Mouse (Mus musculus) liver, adult 2 months (tissue): ENCODE measurements around the gene Wars2. TPM values are rescaled to one million over a fixed set of nuclear protein-coding genes. Genes with fewer than 3 reads are reported as not detected.

Experiments used
- DNase-seq: peaks from one replicate; pipeline ENCODE4 v3.0.0-alpha.2; 2011; ENCODE audit warnings: low read depth, low spot score; ENCODE audit errors: extremely low read depth
- H3K27ac ChIP-seq: fragments of 200-500 bp; replicated peaks from 2 replicates; pipeline ENCODE4 v1.5.1; 2012; ENCODE audit warnings: low read depth, mild to moderate bottlenecking, control low read depth, inconsistent platforms, low read length; ENCODE audit not compliant: insufficient read depth
- H3K27me3 ChIP-seq: fragments of 200-500 bp; 2 replicates; pipeline ENCODE4 v1.6.1; 2012; ENCODE audit warnings: mild to moderate bottlenecking, moderate library complexity, low read length, inconsistent platforms; ENCODE audit not compliant: control insufficient read depth, insufficient read depth
- H3K36me3 ChIP-seq: fragments of 200-500 bp; 2 replicates; pipeline ENCODE4 v1.6.1; 2012; ENCODE audit warnings: low read length, inconsistent platforms; ENCODE audit not compliant: control insufficient read depth, insufficient read depth
- H3K4me1 ChIP-seq: fragments of 200-500 bp; 2 replicates; pipeline ENCODE4 v1.6.1; 2011; ENCODE audit warnings: low read length; ENCODE audit not compliant: control insufficient read depth, insufficient read depth
- H3K4me3 ChIP-seq: fragments of 200-500 bp; 2 replicates; pipeline ENCODE4 v1.5.1; 2011; ENCODE audit warnings: low read depth, mild to moderate bottlenecking, control low read depth, low read length, moderate library complexity; ENCODE audit not compliant: insufficient read depth
- H3K79me2 ChIP-seq: fragments of 200-500 bp; 2 replicates; pipeline ENCODE4 v1.6.1; 2012; ENCODE audit warnings: inconsistent platforms, mild to moderate bottlenecking, low read length, moderate library complexity; ENCODE audit not compliant: control insufficient read depth, insufficient read depth
- H3K9ac ChIP-seq: fragments of 200-500 bp; 2 replicates; pipeline ENCODE4 v1.6.1; 2012; ENCODE audit warnings: low read depth, mild to moderate bottlenecking, control low read depth, inconsistent platforms, low read length
- CTCF ChIP-seq: fragments of 200-500 bp; IDR thresholded peaks from 2 replicates; pipeline ENCODE4 v1.5.1; 2011; ENCODE audit warnings: low read depth, low read length, control low read depth
- POLR2A ChIP-seq: fragments of 200-500 bp; IDR thresholded peaks from 2 replicates; pipeline ENCODE4 v1.6.1; 2011; ENCODE audit warnings: low read length, control low read depth; ENCODE audit not compliant: insufficient read depth; ENCODE audit errors: extremely low read depth
- WGBS: fragments of 180-500 bp; shearing (Covaris S2); methylation state at CpG from one replicate; pipeline ENCODE4 v1.1.7; 2018; 5-methylcytosine and 5-hydroxymethylcytosine counted together
- polyA plus RNA-seq: library from polyadenylated mRNA; depleted of rRNA; stranded (reverse); fragments of >200 nt; gene quantifications from 2 replicates; pipeline ENCODE4 v1.2.3, GENCODE M21; 2012
- total RNA-seq: library from RNA; depleted of rRNA; stranded (reverse); fragments of >200 nt; gene quantifications from 2 replicates; pipeline ENCODE4 v1.2.3, GENCODE M21; 2014

Wars2 gene
- total and polyA plus RNA-seq, 2 experiments, result 2.3 to 4.1 TPM

- 8% methylated on average over 11 of the region's 11 CpGs for WGBS
- 0 out of 2 replicates have a peak, but pooled peaks cover 3% of the 10 kb centered on the region for H3K4me1 ChIP-seq
Observed at GRCm38 (mm10) chr3:99256366-99256750, 115.5 kb downstream of the Wars2 start.

GRCm38 (mm10) chr3:99256766-99257165 is 115.9 kb downstream of the Wars2 start:
- Histone ChIP-seq H3K9ac (no peak overlapping the region), H3K4me1 (0 out of 2 replicates have a peak, but pooled peaks cover 3% of the 10 kb centered on the region), H3K27me3 (peaks cover 52% of the 10 kb centered on the region), H3K4me3 (no peak overlapping the region), H3K79me2 (no peaks in the 10 kb centered on the region), H3K27ac (no peak overlapping the region), H3K36me3 (no peaks in the 10 kb centered on the region)
- TF ChIP-seq CTCF, result no peak
- no peak for DNase-seq
- WGBS, result 6% methylated on average over 20 of the region's 20 CpGs

More at GRCm38 (mm10) chr3:99256366-99256750, 115.5 kb downstream of the Wars2 start:
- H3K27me3 ChIP-seq, result peaks cover 49% of the 10 kb centered on the region
- H3K9ac ChIP-seq, result no peak overlapping the region
- no peaks in the 10 kb centered on the region for H3K36me3 ChIP-seq
- H3K79me2 ChIP-seq, result no peaks in the 10 kb centered on the region
- TF ChIP-seq CTCF (no peak), POLR2A (no peak)
- no peak overlapping the region for H3K27ac ChIP-seq
- no peak for DNase-seq
- no peak overlapping the region for H3K4me3 ChIP-seq

GRCm38 (mm10) chr3:99257586-99258577 is 117.0 kb downstream of the Wars2 start:
- 8% methylated on average over 29 of the region's 29 CpGs for WGBS
- H3K27me3 ChIP-seq, result peaks cover 53% of the 10 kb centered on the region

GRCm38 (mm10) chr3:99259741-99260270 is 118.9 kb downstream of the Wars2 start:
- H3K9ac ChIP-seq, result no peak overlapping the region
- H3K79me2 ChIP-seq, result no peaks in the 10 kb centered on the region
- no peak overlapping the region for H3K27ac ChIP-seq
- peaks cover 40% of the 10 kb centered on the region for H3K27me3 ChIP-seq
- no peaks in the 10 kb centered on the region for H3K36me3 ChIP-seq
- 14% methylated on average over 6 of the region's 6 CpGs for WGBS
- no peaks in the 10 kb centered on the region for H3K4me1 ChIP-seq
- DNase-seq, result no peak
- H3K4me3 ChIP-seq, result no peak overlapping the region
- TF ChIP-seq POLR2A (no peak), CTCF (no peak)

More at GRCm38 (mm10) chr3:99257586-99258577, 117.0 kb downstream of the Wars2 start:
- no peaks in the 10 kb centered on the region for H3K36me3 ChIP-seq
- no peak overlapping the region for H3K27ac ChIP-seq
- H3K4me1 ChIP-seq, result 0 out of 2 replicates have a peak, but pooled peaks cover 3% of the 10 kb centered on the region
- no peak for DNase-seq
- H3K9ac ChIP-seq, result no peak overlapping the region
- H3K79me2 ChIP-seq, result no peaks in the 10 kb centered on the region
- H3K4me3 ChIP-seq, result no peak overlapping the region
- no peak for TF ChIP-seq POLR2A
- no peak for TF ChIP-seq CTCF

GRCm38 (mm10) chr3:99260395-99260794 is 119.5 kb downstream of the Wars2 start:
- DNase-seq, result no peak
- no peak overlapping the region for H3K27ac ChIP-seq
- H3K4me1 ChIP-seq, result no peaks in the 10 kb centered on the region
- no peaks in the 10 kb centered on the region for H3K36me3 ChIP-seq
- 29% methylated on average over 2 of the region's 2 CpGs for WGBS
- no peak overlapping the region for H3K9ac ChIP-seq
- no peaks in the 10 kb centered on the region for H3K79me2 ChIP-seq
- H3K4me3 ChIP-seq, result no peak overlapping the region
- H3K27me3 ChIP-seq, result peaks cover 43% of the 10 kb centered on the region
- no peak for TF ChIP-seq CTCF
- TF ChIP-seq POLR2A, result no peak
